Mouse (Mus musculus) ZHBTc4 (cell line): Measurements from ENCODE around the gene Inka2.
A peak's percentile ranks its signal among the peaks of the same experiment; 100 is the strongest.

Experiments used
- DNase-seq: peaks from one replicate; pipeline ENCODE4 v3.0.0-alpha.2; 2011; ENCODE audit warnings: low read depth, low spot score

Inka2 gene

DNA sequence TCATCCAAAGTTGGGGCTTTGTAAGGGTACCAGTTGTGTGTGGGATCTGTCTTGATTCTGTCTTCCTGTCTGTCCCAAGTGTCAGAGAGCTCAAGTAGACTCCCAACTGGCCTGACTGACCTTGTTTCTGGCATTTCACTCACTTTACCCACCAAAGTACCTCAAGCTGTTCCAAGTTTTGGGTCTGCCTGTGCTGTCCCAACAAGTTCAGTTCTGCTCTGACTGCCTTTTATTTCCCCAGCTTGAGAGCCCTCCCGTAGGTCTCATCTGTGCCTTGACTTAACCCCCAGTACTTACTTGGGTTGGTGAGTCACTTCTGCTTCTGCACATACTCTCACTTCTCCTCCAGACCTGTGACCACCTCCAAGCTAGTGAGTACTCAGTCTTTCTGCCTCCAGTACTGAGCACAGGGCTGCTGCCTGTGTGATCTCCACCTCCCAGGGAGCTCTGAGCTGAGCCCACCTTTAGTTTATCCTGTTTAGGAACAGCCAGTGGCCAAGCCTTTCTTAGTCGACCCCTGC, 17.3 kb downstream of the Inka2 start:
- DNase-seq = no peak

DNA sequence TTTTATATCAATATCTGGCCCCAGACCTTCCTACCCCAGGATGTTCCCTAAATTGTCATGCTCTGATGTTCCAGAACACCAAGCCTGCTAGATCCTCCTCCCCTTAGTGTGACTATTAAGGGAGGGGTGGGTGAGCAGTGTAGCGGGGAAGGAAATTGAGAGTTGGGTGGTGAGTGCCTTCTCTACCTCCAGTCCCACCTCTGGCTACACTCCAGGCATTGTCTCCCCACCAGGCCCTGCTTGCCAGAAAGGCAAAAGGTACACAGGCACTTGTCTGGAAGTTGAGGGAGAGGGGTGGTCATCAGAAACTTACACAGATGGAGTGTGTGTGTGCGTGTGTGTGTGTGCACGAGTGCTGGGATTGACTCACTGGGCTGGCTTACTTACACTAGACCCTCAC, 18.1 kb downstream of the Inka2 start:
- DNase-seq = no peak

DNA sequence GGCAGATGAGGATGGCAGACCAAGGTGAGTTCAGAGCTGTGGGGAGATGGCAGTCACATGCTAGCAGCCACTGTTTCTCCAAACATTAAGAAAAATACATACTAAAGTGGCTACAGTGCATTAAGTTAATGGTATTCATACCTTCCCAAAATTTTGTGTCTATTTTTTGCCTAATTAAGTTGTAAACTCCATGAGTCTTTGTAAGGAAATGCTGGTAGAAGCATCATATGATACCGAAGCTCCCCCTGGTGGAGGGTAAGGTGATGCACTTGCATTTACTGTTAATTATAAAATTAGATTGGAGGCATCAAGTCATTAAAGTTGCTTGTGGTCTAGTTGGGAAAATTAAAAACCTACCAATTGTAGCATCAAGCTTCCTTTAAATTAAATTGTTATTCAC, 21.6 kb downstream of the Inka2 start:
- DNase-seq = peak; percentile 58

DNA sequence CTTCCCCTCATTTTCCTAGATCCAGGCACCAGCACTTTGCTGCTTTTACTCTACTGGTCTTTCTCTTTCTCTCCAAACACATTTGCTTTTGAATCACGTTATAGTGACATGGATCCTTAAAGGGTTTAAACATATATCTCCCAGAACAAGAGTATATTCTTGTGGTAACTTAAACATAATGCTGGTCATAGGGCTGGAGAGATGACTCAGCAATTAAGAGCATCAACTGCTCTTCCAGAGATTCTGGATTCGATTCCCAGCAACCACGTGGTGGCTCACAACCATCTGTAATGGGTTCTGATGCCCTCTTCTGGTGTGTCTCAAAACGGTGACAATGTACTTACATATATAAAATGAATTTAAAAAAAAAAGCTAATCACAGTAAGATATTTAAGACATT, 28.0 kb downstream of the Inka2 start:
- no peak for DNase-seq

DNA sequence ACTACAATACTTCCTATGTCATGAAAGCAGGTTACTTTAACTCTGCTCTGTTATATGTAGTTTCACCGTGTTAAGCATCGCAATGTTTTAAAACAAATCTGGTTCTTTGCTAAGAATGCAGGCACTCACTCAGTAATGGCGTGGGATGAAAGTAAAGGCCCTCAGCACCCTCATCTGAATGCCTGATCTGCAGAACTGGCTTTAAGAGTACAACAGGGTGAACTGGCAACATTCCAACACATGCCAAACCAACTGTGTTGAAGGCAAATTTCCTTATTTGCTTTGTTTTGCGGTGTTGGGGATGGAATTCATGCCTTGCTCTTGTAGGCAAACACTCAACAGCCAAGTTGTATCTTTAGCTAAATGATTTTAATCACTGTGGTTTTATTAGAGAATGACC, 29.1 kb downstream of the Inka2 start:
- no peak for DNase-seq

DNA sequence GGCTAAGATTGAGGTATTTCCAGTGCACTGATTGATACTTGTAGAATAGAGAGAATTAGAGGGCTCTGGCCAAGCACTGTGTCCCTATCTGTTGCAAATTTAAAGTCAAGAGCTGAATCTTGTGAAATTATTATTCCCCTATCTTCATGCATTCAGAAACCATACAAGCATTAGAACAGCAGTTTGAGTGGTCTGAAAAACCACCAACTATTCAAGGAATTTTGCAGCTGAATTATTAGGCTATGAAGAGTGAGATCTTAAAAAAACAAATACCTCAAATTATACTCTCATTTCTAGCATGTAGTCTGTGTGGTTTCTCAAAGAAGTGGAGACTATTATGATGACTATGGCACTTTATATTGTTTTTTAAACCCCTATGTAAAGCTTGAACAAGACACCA, 30.9 kb downstream of the Inka2 start:
- DNase-seq = no peak

DNA sequence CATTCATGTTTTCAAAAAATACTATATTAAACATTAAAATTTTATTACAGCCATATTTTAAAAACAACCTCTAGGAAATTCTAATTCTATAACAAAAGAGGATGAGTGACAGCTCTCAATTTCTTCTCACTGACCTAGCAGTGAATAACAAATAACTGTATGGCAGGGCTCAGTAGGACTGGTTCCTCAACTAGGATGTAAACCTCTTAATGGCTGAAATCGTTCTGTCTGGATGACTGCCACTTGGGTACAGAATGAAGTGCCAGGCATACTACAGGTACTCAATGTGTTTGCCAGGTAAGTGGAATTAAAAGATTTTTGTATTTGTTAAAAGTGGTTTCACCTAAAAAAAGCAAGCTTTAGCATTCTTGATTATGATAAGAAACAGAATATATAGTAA, 31.7 kb downstream of the Inka2 start:
- no peak for DNase-seq

DNA sequence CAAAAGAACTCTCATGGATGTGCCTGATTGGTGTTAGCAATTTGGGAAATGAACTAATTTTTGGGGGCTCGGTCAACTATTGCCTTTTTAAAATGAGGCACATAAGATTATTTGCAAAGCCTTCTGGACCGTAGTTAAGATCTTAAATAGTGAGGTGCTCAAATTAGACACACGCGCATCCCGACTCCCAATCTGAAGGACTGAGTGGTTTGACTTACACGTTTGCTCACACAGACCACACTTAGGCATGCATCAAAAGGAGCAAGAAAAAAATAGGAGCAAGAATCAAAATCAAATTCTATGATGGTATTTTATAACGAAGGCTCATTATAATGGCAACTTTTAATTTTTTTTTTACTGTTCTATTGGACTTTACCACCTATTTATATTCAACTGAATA, 32.7 kb downstream of the Inka2 start:
- no peak for DNase-seq

DNA sequence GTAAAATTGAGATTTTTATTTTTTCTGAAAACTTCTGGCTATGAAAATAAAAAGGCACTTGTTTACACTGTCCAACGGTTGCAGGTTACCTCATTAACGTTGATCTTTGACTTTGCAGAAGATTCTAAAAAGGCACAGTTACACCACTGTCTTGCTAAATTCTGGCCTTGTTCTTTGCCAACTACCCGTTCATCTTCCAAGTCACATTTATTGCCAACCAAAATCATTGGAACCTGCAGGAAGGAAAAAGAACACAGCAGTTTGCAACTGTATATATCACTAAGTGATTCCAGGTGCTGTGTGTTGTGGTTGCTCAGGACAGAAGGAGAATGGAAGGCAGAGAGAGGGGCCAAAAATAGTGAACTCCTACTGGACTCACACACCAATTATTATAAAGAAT, 33.3 kb downstream of the Inka2 start:
- DNase-seq = no peak

DNA sequence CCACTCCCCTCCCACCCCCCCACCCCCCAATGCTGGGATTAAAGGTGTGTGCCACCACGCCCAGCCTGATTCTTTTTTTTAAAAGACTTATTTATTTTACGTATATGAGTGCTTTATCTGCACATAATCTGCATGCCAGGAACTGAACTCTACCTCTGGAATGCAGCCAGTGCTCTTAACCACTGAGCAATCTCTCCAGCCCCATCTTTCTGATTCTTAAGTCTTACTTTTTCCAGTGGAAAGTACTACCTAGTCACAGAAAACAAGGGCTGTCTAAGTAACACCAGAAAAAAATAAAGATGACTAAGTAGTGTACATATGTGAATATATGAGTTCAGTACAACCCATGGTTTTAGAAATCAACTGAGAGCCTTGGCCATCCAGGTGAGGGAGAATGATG, 42.1 kb downstream of the Inka2 start:
- no peak for DNase-seq

DNA sequence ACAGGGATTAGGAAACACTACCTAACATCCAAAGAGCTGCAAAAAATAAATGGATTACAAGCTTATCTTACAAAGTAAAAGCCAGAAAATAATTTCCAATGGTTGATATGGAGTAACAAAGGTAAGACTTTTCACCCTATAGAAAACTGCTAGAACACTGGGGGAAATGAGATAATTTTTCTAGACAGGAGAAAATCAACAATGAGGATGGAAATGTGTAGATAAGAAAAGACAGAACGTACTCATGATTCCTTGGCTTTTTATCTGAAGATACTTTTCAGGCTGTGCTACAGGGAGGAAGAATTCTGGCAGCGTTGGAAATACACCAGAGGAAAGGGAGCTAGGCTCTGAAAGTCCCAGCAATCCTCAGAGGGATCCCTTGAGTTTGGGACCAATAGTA, 46.4 kb downstream of the Inka2 start:
- no peak for DNase-seq

DNA sequence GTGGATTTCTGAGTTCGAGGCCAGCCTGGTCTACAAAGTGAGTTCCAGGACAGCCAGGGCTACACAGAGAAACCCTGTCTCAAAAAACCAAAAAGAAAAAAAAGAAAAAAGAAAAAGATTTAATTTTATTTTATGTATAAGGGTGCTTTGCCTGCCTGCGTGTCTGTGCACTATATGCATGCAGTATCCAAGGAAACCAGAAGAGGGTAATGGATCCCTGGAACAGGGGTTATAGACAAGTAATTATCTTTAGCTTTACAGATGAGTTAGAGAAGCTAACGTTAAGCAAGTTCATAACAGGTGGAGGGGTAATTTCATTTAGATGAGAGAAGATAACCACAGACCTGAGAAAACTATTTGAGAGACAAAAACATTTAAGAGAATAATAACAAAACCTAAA, 49.8 kb downstream of the Inka2 start:
- DNase-seq = no peak

DNA sequence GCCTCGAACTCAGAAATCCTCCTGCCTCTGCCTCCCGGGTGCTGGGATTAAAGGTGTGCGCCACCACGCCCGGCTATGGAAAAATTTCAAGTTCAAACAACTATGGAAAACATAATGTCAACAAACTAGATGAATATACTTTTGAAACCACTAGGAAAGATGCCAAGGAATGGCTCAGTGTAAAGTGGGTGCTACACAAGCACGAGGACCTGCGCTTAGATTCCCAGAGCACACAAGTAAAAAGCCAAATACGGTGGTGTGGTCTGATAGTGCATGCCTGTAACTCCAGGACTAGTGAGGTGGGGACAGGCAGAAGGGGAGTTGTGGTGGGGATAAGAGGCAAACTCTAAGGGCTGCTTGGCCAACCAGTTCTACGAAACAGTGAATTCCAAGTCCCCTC, 50.7 kb downstream of the Inka2 start:
- DNase-seq = no peak

DNA sequence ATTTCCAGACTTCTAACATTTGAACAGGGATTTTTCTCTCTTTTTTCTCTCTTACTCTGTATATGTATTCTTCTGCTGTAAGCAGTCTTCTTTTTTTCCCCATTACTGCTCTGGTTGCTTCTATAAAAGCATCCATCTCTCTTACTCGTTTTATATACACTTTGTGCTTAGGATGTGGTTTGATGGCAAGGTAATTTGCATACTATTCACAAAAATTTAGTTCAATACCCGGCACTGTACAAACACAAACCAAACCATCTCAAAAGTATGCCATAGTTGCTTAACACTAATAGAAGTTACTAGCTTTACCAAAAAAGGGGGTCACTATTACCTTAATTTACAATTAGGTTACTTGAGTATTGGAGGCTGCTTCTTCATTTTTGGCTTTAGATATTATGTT, 52.1 kb downstream of the Inka2 start:
- no peak for DNase-seq

DNA sequence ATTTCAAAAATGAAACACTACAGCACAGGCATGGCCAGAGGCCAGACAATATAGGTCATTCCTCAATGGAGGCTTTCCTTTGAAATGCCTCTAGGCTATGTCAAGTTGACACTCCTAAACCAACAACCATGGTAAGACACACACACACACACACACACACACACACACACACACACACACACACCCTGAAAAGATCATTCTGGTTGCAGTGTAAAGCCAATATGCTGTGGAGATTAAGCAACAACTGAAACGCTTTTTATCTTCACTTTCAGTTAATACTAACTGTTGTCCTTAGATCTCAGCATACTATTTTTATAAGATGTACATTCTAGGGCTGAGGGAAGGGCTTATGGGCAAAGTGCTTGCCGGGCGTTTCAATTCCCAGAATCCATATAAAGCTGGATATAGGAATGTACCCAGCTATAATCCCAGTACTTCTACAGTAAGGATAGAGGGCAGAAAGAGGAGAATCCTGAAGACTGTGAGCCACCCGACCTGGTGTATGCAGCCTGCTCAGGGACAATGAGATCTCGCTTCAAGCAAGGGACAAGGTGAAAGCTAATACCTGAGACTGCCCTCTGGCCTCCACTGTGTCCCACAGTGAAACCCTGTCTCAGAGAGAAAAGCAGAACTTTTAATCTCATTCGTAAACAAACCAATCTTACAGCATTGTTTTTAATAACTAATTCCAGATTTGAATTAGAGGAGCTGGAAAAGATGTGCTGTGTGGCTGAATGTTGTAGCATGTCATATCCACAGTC, 53.1 kb downstream of the Inka2 start:
- DNase-seq = no peak

DNA sequence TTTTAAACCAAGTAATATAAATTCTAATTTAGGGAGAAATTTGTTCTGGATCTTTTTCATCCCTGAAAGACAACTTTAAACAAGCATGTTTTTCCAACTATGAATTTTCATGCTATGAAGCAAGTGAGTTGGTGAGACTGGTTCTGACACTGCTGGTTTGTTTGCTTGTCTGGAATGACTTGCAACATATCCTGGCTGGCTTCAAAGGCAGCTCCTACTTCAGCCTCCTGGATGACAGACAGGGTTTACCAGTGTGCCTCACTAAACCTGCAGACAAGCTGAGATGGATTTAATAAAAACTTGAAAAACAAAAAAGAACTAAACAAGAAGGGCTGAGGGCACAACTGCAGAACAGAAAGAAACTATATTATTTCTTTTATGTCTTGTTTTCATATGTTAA, 53.7 kb downstream of the Inka2 start:
- no peak for DNase-seq

DNA sequence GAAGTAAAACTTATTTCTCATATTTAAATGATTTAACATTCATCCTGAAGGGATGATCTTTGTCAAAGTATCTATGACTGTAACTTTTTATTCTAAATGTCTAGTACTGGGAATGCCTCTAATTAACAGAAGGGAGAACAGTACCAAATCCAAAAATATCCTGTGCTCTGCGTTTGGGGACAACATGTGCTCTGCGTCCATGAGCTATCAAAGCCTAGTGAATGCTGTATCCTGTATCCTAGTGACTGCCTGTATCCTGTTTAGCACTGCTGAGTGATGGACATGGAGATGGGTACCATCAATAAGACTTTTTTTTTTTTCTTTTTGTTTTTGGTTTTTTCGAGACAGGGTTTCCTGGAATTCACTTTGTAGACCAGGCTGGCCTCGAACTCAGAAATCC, 54.3 kb downstream of the Inka2 start:
- DNase-seq = no peak

DNA sequence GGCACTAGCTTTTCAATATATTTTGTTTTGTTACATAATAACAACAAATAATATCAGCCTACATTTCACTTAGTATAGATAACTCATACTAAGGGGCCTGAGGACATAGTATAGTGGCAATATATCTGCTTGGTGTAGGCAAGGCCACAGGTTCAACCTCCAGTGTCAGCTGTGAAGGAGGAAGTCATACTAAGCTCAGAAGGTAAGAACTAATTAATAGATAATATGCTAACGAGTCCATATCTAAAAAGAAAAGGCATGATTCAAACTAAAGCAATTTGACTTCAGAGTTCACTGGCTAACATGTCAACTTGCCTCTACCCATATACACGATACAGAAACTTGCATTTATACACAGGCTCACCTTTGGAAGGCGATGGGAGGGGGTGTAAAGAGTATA, 55.7 kb downstream of the Inka2 start:
- DNase-seq = no peak

DNA sequence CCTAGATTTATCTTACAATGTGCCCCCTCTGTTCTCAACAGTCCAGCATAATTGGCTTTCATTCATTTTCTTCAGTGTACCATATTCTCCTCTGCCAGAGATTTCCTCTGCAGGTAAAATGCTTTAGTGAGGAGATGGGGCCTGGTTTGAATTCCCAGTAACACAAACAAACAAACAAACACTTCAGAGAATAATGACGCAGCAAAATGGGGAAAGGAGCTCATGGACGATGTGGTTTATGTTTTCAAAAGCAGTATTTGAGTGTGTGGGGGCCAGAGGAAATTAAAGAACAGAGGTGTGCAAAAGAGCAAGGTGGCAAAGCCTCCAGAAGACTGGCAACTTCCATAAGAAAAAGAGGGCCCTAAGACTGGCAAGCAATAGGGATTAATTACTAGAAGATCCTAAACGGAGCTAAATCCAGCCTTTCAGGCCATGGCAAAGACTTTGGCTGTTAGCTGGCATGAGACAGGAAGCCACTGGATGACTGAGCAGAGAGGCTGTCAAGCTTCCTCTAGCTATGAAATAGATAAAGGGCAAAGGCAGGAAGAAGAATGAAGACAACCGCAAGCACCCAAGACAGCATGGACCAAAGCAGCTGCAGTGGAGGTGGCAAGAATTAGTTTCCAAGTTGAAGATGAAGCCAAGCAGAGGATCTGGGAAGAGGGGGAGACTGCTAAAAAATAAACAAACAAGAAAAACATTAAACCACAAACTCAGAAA, 58.9 kb downstream of the Inka2 start:
- DNase-seq = no peak

DNA sequence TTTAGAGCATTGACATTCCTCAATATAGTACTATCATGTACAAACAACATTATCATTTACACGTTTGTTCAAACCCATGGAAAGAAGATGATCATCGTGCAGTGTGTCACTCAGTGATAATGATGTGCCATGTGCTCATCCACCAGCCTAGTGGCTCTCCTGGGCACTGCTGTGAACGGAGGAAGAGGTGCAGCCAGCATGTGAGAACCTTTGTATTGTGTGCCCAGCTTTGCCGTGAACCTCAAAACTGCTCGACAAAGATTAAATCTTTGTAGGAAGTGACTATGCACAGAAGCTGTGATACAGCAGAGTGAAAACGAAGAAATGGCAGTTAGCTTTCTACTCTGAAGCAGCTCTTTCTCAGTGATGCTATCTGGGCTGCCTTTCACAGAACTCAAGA, 64.1 kb downstream of the Inka2 start:
- DNase-seq = no peak

DNA sequence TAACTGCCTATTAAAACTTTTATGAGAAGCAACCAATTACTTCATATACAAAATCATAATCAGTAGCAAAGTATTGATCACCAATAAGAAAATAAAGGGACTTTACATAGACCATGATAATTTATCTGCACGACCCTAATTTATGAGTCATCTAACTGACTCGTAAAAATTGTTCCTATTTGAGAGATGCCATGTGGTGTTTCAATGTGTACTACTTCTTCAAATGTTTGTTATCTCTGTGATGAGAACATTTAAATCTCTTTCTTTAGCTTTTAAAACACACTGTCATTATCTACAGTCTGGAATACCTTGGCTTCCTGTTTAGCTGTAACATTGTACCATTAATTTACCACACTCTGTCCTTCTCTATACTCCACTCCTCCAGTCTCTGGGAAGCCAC, 65.0 kb downstream of the Inka2 start:
- DNase-seq = no peak
